Mouse (Mus musculus): Measurements from ENCODE around the gene Nyap1. TPM values are rescaled to one million over a fixed set of nuclear protein-coding genes. Genes with fewer than 3 reads are reported as not detected.

Gene Nyap1
- polyA plus RNA-seq, 1 experiment = 0.97 TPM

DNA sequence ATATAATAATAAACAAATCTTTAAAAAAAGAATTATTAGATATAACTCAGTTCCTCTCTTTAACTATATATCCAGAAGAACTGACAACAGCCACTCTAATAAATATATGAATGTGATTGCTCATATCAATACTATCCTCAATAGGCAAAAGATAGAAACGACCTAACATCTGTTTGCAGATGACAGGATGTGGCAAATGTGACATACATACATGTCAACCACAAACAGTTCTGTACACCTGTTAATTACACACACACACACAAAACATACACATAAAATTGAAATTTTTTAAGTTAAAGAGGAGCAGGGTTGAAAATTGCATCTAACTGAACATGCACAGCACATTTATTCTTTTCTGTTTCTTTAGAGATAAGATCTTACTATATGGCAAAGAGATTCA is 49.5 kb downstream of the Nyap1 start:
- no peaks in the 10 kb centered on the region for H3K27me3 ChIP-seq (ENCODE audit: control insufficient read depth)
- H3K36me3 ChIP-seq (ENCODE audit: control insufficient read depth) = peaks cover 2% of the 10 kb centered on the region; the same call in 1 of the 2 replicates
- TF ChIP-seq GATA1 (IDR thresholded peaks at IDR 0.05; ENCODE audit: low read length) (no peak), TAL1 (IDR thresholded peaks at IDR 0.05; ENCODE audit: low read length) (no peak)
- no peak overlapping the region for H3K4me3 ChIP-seq (replicated peaks)
- peaks cover 42% of the 10 kb centered on the region for H3K4me1 ChIP-seq (ENCODE audit: control insufficient read depth)
- H3K9me3 ChIP-seq (ENCODE audit: control insufficient read depth, low read length) = no peaks in the 10 kb centered on the region

DNA sequence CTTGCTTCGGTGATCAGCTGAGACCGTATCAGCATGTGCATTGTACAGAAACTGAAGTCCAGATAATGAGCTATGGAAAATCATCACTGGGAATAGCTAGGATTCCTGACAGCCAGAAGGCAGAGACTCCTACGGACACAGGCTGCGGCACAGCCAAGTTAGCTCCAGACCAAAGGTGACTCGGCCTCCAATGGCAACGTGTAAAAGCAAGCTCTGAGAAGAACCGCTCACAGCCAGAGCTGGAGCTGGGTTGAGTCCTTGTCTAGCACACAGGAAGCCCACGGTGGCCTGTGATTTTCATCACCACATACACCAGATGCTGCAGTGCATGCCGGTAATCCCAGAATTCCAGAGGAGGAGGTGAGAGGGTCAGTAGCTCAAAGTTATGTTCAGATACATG is 50.9 kb downstream of the Nyap1 start:
- Histone ChIP-seq H3K27me3 (ENCODE audit: control insufficient read depth) (no peaks in the 10 kb centered on the region), H3K36me3 (ENCODE audit: control insufficient read depth) (peaks cover 3% of the 10 kb centered on the region; the same call in 1 of the 2 replicates), H3K4me1 (ENCODE audit: control insufficient read depth) (peaks cover 51% of the 10 kb centered on the region), H3K9me3 (ENCODE audit: control insufficient read depth, low read length) (no peaks in the 10 kb centered on the region), H3K4me3 (replicated peaks) (no peak overlapping the region)
- no peak for TF ChIP-seq GATA1 (IDR thresholded peaks at IDR 0.05; ENCODE audit: low read length)
- no peak for TF ChIP-seq TAL1 (IDR thresholded peaks at IDR 0.05; ENCODE audit: low read length)

DNA sequence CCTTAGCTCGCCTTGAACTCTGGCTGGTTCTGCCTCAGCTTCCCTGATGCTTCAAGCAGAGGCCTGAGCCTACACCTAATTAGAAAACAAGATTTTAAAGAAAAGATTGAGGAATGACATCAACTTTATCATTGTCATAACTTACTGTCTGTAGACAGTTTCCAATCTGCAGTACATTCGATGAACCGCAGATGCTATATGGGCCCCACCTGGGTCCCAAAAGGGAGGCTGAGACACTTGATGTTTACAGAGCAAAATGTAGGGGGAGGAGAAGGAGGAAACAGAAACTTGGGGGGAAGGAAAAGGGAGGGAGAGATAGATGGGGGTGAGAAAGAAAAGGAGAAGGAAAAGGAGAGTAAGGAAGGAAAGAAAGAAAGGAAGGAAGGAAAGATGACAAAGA is 51.4 kb downstream of the Nyap1 start:
- H3K9me3 ChIP-seq (ENCODE audit: control insufficient read depth, low read length) = no peaks in the 10 kb centered on the region
- peaks cover 56% of the 10 kb centered on the region for H3K4me1 ChIP-seq (ENCODE audit: control insufficient read depth)
- no peak overlapping the region for H3K4me3 ChIP-seq (replicated peaks)
- H3K27me3 ChIP-seq (ENCODE audit: control insufficient read depth) = no peaks in the 10 kb centered on the region
- peaks cover 3% of the 10 kb centered on the region; the same call in 1 of the 2 replicates for H3K36me3 ChIP-seq (ENCODE audit: control insufficient read depth)
- TF ChIP-seq TAL1 (IDR thresholded peaks at IDR 0.05; ENCODE audit: low read length) (no peak), GATA1 (IDR thresholded peaks at IDR 0.05; ENCODE audit: low read length) (no peak)

DNA sequence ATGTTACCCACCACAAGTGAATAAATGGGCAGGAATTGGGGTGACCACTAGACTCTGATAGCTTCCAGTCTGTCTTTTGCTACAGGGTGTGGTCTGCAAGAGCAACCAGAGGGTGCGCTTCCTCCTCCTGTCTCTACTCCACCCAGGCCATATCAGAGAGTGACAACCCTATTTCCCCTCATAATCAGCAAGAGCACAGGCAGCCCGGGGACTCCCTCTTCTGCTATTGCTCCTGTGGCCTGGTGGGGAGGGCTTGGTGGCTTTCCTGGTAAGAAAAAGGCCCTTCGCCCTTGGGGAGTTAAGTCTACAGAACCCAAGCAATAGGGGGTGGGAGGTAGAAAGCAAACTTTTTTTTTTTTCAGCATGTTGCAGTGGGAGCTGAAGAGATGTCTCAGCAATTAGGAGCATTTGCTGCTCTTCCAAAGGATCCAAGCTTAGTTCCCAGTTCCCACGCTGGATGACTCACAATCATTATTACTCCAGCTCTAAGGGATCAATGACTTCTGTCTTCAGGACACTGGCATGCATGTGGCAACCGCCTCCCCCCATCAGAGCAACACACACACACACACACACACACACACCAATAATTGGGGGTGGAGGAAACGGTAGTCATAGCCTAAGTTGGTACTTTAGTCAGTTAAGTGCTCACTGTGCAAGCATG is 55.1 kb downstream of the Nyap1 start:
- Histone ChIP-seq H3K4me1 (ENCODE audit: control insufficient read depth) (peaks cover 85% of the 10 kb centered on the region), H3K27me3 (ENCODE audit: control insufficient read depth) (no peaks in the 10 kb centered on the region), H3K36me3 (ENCODE audit: control insufficient read depth) (peaks cover 23% of the 10 kb centered on the region), H3K9me3 (ENCODE audit: control insufficient read depth, low read length) (no peaks in the 10 kb centered on the region), H3K4me3 (replicated peaks) (peak overlapping the region; percentile 73)
- TF ChIP-seq GATA1 (IDR thresholded peaks at IDR 0.05; ENCODE audit: low read length) (peak; percentile 87), TAL1 (IDR thresholded peaks at IDR 0.05; ENCODE audit: low read length) (peak; percentile 96)

DNA sequence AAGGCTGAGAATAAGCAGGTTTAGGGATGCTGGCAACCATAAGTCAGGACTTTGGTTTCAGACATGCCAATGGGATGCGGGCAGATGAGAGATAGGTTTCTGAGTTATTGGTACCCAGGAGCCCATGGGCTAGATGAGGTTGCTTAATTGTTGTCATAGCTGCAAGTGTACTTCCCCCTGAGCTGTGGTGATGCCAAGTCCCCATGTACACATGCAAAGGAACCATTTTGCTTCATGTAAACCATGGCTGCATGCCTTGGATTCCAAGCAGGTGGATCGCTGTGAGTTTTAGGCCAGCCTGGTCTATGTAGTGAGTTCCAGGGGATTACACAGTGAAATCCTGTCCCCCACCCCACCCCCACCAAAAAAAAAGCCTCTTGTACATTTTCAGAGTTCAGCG is 55.8 kb downstream of the Nyap1 start:
- TF ChIP-seq TAL1 (IDR thresholded peaks at IDR 0.05; ENCODE audit: low read length) = no peak
- no peak for TF ChIP-seq GATA1 (IDR thresholded peaks at IDR 0.05; ENCODE audit: low read length)
- Histone ChIP-seq H3K9me3 (ENCODE audit: control insufficient read depth, low read length) (no peaks in the 10 kb centered on the region), H3K36me3 (ENCODE audit: control insufficient read depth) (peaks cover 29% of the 10 kb centered on the region), H3K4me3 (replicated peaks) (peak overlapping the region; percentile 73), H3K27me3 (ENCODE audit: control insufficient read depth) (no peaks in the 10 kb centered on the region), H3K4me1 (ENCODE audit: control insufficient read depth) (peaks cover 87% of the 10 kb centered on the region)

DNA sequence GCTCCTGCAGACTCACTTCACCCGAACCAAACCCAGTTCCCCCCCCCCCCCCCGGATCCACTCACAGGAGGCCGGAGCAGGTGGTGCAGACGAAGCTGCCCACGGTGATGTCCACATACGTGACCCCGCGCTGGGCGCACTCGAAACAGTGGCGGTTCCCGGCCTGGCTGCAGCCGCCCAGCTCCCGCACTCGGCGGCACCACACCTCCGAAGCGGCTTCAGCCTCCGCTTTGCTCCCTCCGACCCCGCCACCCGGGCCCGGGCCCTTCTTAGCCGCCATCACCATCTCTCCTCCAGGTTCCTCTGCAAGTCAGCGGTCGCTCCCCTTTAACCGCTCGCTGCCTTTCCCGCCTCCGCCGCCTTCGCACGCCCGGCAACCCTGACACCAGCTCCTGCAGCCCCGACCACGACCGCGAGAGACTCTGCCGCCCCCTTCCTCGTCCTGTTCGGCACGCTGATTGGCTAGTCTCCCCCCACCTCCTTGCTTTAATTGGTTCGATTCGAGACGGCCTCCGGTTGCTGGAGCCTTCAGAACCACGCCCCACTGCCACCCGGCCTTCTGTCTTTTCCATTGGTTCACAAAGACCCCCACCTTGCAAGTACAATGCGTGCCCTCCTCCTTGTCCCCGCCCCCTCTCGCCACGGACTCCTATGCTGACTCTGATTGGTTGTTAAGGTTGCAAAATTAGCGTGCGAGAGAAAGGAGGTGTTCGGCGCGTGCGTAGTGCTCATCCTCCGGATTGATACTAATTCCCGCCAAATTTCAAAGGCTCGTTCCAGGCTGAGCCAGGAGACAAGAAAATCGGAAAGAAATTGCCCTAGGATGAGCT is 56.9 kb downstream of the Nyap1 start, which contains the start of gene Agfg2:
TSS of gene Agfg2 (minus strand) at position 433 of the 830 bp plus-strand sequence.
- no peak for TF ChIP-seq GATA1 (IDR thresholded peaks at IDR 0.05; ENCODE audit: low read length)
- peaks cover 86% of the 10 kb centered on the region for H3K4me1 ChIP-seq (ENCODE audit: control insufficient read depth)
- no peaks in the 10 kb centered on the region for H3K27me3 ChIP-seq (ENCODE audit: control insufficient read depth)
- no peaks in the 10 kb centered on the region for H3K9me3 ChIP-seq (ENCODE audit: control insufficient read depth, low read length)
- H3K4me3 ChIP-seq (replicated peaks) = peak within 1 kb of the TSS; percentile 73
- peaks cover 40% of the 10 kb centered on the region for H3K36me3 ChIP-seq (ENCODE audit: control insufficient read depth)

DNA sequence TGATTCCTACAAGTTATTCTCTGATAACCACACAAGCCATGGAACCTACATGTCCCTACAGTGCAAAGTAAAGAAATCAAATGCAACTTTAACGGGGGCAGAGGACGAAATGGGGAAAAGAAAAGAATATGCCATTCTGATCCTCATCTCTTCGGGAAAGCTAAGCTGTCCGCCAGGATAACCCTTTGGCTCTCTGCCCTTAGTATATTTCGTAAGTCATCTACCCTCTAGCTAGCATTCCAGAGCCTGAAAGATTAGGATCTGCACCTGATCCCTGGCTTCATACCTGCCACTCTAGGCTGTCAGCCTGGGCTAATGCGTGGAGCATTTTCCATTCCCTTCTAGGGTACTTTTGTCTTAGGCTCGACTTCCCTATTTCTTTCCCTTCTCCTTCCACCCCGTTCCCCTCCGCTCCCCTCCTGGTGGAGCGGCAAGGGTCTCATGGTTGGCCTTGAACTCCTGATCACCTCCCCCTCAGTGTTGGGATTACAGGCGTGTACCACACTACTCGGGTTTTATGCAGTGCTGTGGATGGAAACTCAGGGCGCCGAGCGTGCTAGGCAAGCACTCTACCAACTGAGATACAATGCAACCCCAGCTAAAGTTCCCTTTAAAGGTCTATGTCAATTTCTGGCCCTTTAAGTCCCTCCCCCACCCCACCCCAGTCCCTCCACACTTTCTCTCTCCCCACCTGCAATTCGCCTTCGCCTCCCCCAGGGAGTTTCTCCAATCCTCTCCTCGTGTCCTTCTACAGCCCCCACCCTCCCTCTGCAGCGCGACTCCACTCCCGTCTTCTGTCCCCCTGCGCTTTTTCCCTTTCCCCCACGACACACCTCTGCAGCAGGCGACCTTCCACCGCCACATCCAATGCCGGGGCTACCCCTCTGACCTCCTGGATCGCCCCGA is 57.8 kb downstream of the Nyap1 start:
- H3K4me1 ChIP-seq (ENCODE audit: control insufficient read depth) = peaks cover 83% of the 10 kb centered on the region

DNA sequence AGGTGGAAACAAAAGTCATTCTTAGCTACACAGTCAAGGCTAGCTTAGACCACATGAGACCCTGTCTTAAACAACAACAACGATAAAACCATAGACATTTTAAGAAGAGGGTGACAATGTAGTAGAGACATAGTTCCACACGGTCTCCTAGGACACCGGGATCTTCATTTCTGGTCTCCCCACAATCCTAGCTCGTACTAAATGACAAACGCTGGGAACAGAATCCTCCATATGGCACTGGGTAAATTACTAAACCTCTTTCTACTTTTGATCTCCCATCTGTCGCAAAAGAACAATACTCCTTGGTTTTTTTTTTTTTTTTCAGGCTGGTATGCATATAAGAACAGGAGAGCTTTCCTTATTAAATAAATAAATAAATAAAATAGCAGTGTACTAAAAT is 58.9 kb downstream of the Nyap1 start:
- H3K9me3 ChIP-seq (ENCODE audit: control insufficient read depth, low read length) = no peaks in the 10 kb centered on the region
- H3K27me3 ChIP-seq (ENCODE audit: control insufficient read depth) = no peaks in the 10 kb centered on the region
- H3K36me3 ChIP-seq (ENCODE audit: control insufficient read depth) = peaks cover 60% of the 10 kb centered on the region
- TF ChIP-seq GATA1 (IDR thresholded peaks at IDR 0.05; ENCODE audit: low read length) (no peak), TAL1 (IDR thresholded peaks at IDR 0.05; ENCODE audit: low read length) (no peak)
- H3K4me1 ChIP-seq (ENCODE audit: control insufficient read depth) = peaks cover 79% of the 10 kb centered on the region
- peak overlapping the region; percentile 73 for H3K4me3 ChIP-seq (replicated peaks)

More for the DNA sequence above, 57.8 kb downstream of the Nyap1 start:
- Histone ChIP-seq H3K9me3 (ENCODE audit: control insufficient read depth, low read length) (no peaks in the 10 kb centered on the region), H3K27me3 (ENCODE audit: control insufficient read depth) (no peaks in the 10 kb centered on the region), H3K4me3 (replicated peaks) (peak overlapping the region; percentile 73), H3K36me3 (ENCODE audit: control insufficient read depth) (peaks cover 49% of the 10 kb centered on the region)
- TF ChIP-seq TAL1 (IDR thresholded peaks at IDR 0.05; ENCODE audit: low read length) = no peak
- 0 out of 2 replicates have a peak, but pooled peaks have one; percentile 31 for TF ChIP-seq GATA1 (IDR thresholded peaks at IDR 0.05; ENCODE audit: low read length)

Other genes starting within 250 kb of the Nyap1 start
- gene Pop7, start 239.1 kb downstream of the Nyap1 start, polyA plus RNA-seq (2012) = 7.1 and 9.3 TPM in 2 replicates
- gene Gigyf1, start 223.1 kb downstream of the Nyap1 start, polyA plus RNA-seq (2012) = 2.4 and 2.6 TPM in 2 replicates
- gene Epo, start 208.4 kb downstream of the Nyap1 start, polyA plus RNA-seq (2012) = not detected in 2 replicates
- 59.2 and 65.3 TPM in 2 replicates for gene Gnb2, start 208.1 kb downstream of the Nyap1 start, polyA plus RNA-seq (2012)
- gene Actl6b, start 188.1 kb downstream of the Nyap1 start, polyA plus RNA-seq (2012) = not detected in 2 replicates
- 9.2 and 10.1 TPM in 2 replicates for gene Tfr2, start 171.8 kb downstream of the Nyap1 start, polyA plus RNA-seq (2012)
- gene Mospd3, start 140.5 kb downstream of the Nyap1 start, polyA plus RNA-seq (2012) = 105 and 109 TPM in 2 replicates
- 0.10 and 0.22 TPM in 2 replicates for gene Pcolce, start 127.8 kb downstream of the Nyap1 start, polyA plus RNA-seq (2012)
- not detected in 2 replicates for gene Fbxo24, start 112.6 kb downstream of the Nyap1 start, polyA plus RNA-seq (2012)
- gene Lrch4, start 112.5 kb downstream of the Nyap1 start, polyA plus RNA-seq (2012) = 6.3 and 7.1 TPM in 2 replicates
- 3.8 and 3.9 TPM in 2 replicates for gene Gm20605, start 112.4 kb downstream of the Nyap1 start, polyA plus RNA-seq (2012)
- gene Sap25, start 100.3 kb downstream of the Nyap1 start, polyA plus RNA-seq (2012) = 5.9 and 11.5 TPM in 2 replicates
- gene Irs3, start 95.9 kb downstream of the Nyap1 start, polyA plus RNA-seq (2012) = 0.02 TPM in 1 of 2 replicates, not detected in the other
- gene Agfg2, start 56.9 kb downstream of the Nyap1 start, polyA plus RNA-seq (2012) = 17.1 and 20.4 TPM in 2 replicates
- gene Tsc22d4, start 4.1 kb upstream of the Nyap1 start, polyA plus RNA-seq (2012) = 53.9 and 58.8 TPM in 2 replicates
- gene Ppp1r35, start 37.2 kb upstream of the Nyap1 start, polyA plus RNA-seq (2012) = 16.1 TPM in 2 replicates
- gene Mepce, start 46.0 kb upstream of the Nyap1 start, polyA plus RNA-seq (2012) = 17.1 and 18.2 TPM in 2 replicates
- 0.04 and 0.05 TPM in 2 replicates for gene Zcwpw1, start 46.2 kb upstream of the Nyap1 start, polyA plus RNA-seq (2012)
- 0.03 TPM in 1 of 2 replicates, not detected in the other for gene Pilra, start 94.7 kb upstream of the Nyap1 start, polyA plus RNA-seq (2012)
- 0.05 TPM in 1 of 2 replicates, not detected in the other for gene Pilrb1, start 116.5 kb upstream of the Nyap1 start, polyA plus RNA-seq (2012)
- not detected in 2 replicates for gene Pilrb2, start 130.2 kb upstream of the Nyap1 start, polyA plus RNA-seq (2012)
- gene Cyp3a13, start 180.0 kb upstream of the Nyap1 start, polyA plus RNA-seq (2012) = not detected in 2 replicates
- not detected in 2 replicates for gene Gjc3, start 221.5 kb upstream of the Nyap1 start, polyA plus RNA-seq (2012)
- not detected in 2 replicates for gene Azgp1, start 239.9 kb upstream of the Nyap1 start, polyA plus RNA-seq (2012)

Data from erythroblast, embryonic 14.5 days (primary cell).